23 mouse cellular contexts compared by ENCODE assay signal in genomic region chr15:35240416-35241212, GRCm38 (mm10).
DNase-seq lines count a peak whose midpoint lies in the region; ATAC-seq and TF ChIP-seq lines count a peak whose summit lies in the region.
"Had no signal": no experiment of that assay in that cellular context is flagged by ENCODE, and none has a peak within 500 bp of the region (broad histone marks: within the 10 kb centered on the region; RNA-seq: fewer than 3 reads in every experiment).

No protein-coding gene starts in this region.

- TF ChIP-seq EP300 in liver, embryonic 14.5 days (IDR thresholded peaks at IDR 0.05; ENCODE audit: low read depth) = no peak

- no peak for ATAC-seq in liver, embryonic 11.5 days (replicated peaks; ENCODE audit: low FRiP score)
- ATAC-seq in midbrain, embryonic 14.5 days (ENCODE audit: low FRiP score, low TSS enrichment) = peak; percentile 21; the same call in 1 of the 2 replicates
- ATAC-seq in midbrain, postnatal 0 days (ENCODE audit: low FRiP score) = no peak
- ATAC-seq in liver, embryonic 14.5 days (ENCODE audit: insufficient read depth) = peak; percentile 21; the same call in 1 of the 2 replicates
- ATAC-seq: CD4-positive, CD25-positive, alpha-beta regulatory T cell, adult 4 months; forebrain, embryonic 14.5 days; forebrain, postnatal 0 days; hindbrain, embryonic 16.5 days had no signal

- no peak for TF ChIP-seq CTCF in midbrain, postnatal 0 days (IDR thresholded peaks at IDR 0.05)
- no peak for TF ChIP-seq CTCF in liver, embryonic 14.5 days (IDR thresholded peaks at IDR 0.05; ENCODE audit: low read depth)

- DNase-seq in liver = peak; percentile 36
- DNase-seq in liver, embryonic 11.5 days (ENCODE audit: low spot score) = no peak
- DNase-seq in midbrain, embryonic 14.5 days = no peak
- no peak for DNase-seq in midbrain, postnatal 0 days (ENCODE audit: low spot score)
- no peak for DNase-seq in liver, embryonic 14.5 days (ENCODE audit: low read depth in 3 of 3, low spot score in 3 of 3)
- no peak for DNase-seq in natural killer cell, adult 2 months (ENCODE audit: low spot score in 2 of 2)
- DNase-seq: adrenal gland, adult 2 months; adrenal gland, postnatal 14 days; cerebellum, adult 11 months; cerebellum, adult 2 months; cerebellum, adult 9-11 months; cerebellum, postnatal 25 days; forebrain, postnatal 0 days; gastrocnemius, adult 2 months; gastrocnemius, postnatal 14 days; heart, adult 11 months had no signal

- 87% methylated on average over 5 of the region's 5 CpGs for WGBS in liver, embryonic 11.5 days
- 88% methylated on average over 5 of the region's 5 CpGs for WGBS in midbrain, embryonic 14.5 days
- 90% methylated on average over 5 of the region's 5 CpGs for WGBS in midbrain, postnatal 0 days
- 67% methylated on average over 5 of the region's 5 CpGs for WGBS in liver, embryonic 14.5 days (ENCODE audit: insufficient replicate concordance)

- H3K9ac ChIP-seq in liver, embryonic 11.5 days (ENCODE audit: low read depth, low read length) = no peak overlapping the region
- no peak overlapping the region for H3K9ac ChIP-seq in midbrain, embryonic 14.5 days (replicated peaks; ENCODE audit: low read length)
- H3K9ac ChIP-seq in midbrain, postnatal 0 days (replicated peaks; ENCODE audit: low read length, poor library complexity, severe bottlenecking) = no peak overlapping the region
- H3K9ac ChIP-seq in liver, embryonic 14.5 days (replicated peaks) = no peak overlapping the region
- H3K9ac ChIP-seq: embryonic facial prominence, embryonic 12.5 days; embryonic facial prominence, embryonic 15.5 days; forebrain, postnatal 0 days; hindbrain, embryonic 13.5 days had no signal

- H3K27me3 ChIP-seq in liver, embryonic 11.5 days (replicated peaks; ENCODE audit: control insufficient read depth, insufficient read depth, low read length) = no peaks in the 10 kb centered on the region
- H3K27me3 ChIP-seq in midbrain, embryonic 14.5 days (ENCODE audit: control insufficient read depth, insufficient read depth, low read length) = no peaks in the 10 kb centered on the region
- no peaks in the 10 kb centered on the region for H3K27me3 ChIP-seq in midbrain, postnatal 0 days (ENCODE audit: insufficient read depth, low read length)
- no peaks in the 10 kb centered on the region for H3K27me3 ChIP-seq in liver, embryonic 14.5 days (ENCODE audit: control insufficient read depth, insufficient read depth, low read length)
- H3K27me3 ChIP-seq: embryonic facial prominence, embryonic 12.5 days; embryonic facial prominence, embryonic 15.5 days; hindbrain, embryonic 13.5 days had no signal

- no peak overlapping the region for H3K27ac ChIP-seq in liver, embryonic 11.5 days (ENCODE audit: low read depth, low read length)
- H3K27ac ChIP-seq in midbrain, embryonic 14.5 days (replicated peaks; ENCODE audit: low read depth, low read length) = no peak overlapping the region
- no peak overlapping the region for H3K27ac ChIP-seq in midbrain, postnatal 0 days (ENCODE audit: low read depth, low read length)
- H3K27ac ChIP-seq in liver, embryonic 14.5 days = no peak overlapping the region
- H3K27ac ChIP-seq: embryonic facial prominence, embryonic 12.5 days; embryonic facial prominence, embryonic 15.5 days; gastrocnemius, adult 2 months; hindbrain, embryonic 10.5 days; hindbrain, embryonic 13.5 days had no signal

- H3K4me1 ChIP-seq in liver, embryonic 11.5 days (replicated peaks; ENCODE audit: control insufficient read depth, insufficient read depth, low read length) = no peaks in the 10 kb centered on the region
- H3K4me1 ChIP-seq in midbrain, embryonic 14.5 days (ENCODE audit: control insufficient read depth, insufficient read depth, low read length) = no peaks in the 10 kb centered on the region
- no peaks in the 10 kb centered on the region for H3K4me1 ChIP-seq in midbrain, postnatal 0 days (ENCODE audit: insufficient read depth, low read length)
- H3K4me1 ChIP-seq in liver, embryonic 14.5 days (replicated peaks; ENCODE audit: control insufficient read depth in 2 of 2, insufficient read depth in 2 of 2, low read length in 1 of 2) = no peaks in the 10 kb centered on the region
- H3K4me1 ChIP-seq: embryonic facial prominence, embryonic 12.5 days; embryonic facial prominence, embryonic 15.5 days; hindbrain, embryonic 10.5 days; hindbrain, embryonic 13.5 days had no signal

- H3K9me3 ChIP-seq in liver, embryonic 11.5 days (ENCODE audit: control insufficient read depth, low read length) = no peaks in the 10 kb centered on the region
- H3K9me3 ChIP-seq in midbrain, embryonic 14.5 days (ENCODE audit: control insufficient read depth, low read length) = no peaks in the 10 kb centered on the region
- no peaks in the 10 kb centered on the region for H3K9me3 ChIP-seq in midbrain, postnatal 0 days (ENCODE audit: low read length)
- no peaks in the 10 kb centered on the region for H3K9me3 ChIP-seq in liver, embryonic 14.5 days (ENCODE audit: control insufficient read depth, low read length)
- H3K9me3 ChIP-seq: embryonic facial prominence, embryonic 12.5 days; embryonic facial prominence, embryonic 15.5 days; hindbrain, embryonic 10.5 days; hindbrain, embryonic 13.5 days had no signal

- H3K4me3 ChIP-seq in liver, embryonic 11.5 days (ENCODE audit: low read depth, low read length) = no peak overlapping the region
- no peak overlapping the region for H3K4me3 ChIP-seq in midbrain, embryonic 14.5 days (replicated peaks; ENCODE audit: low read depth, low read length)
- no peak overlapping the region for H3K4me3 ChIP-seq in midbrain, postnatal 0 days (ENCODE audit: low read depth, low read length)
- H3K4me3 ChIP-seq in liver, embryonic 14.5 days (ENCODE audit: insufficient read depth in 1 of 2, low read depth in 2 of 2, low read length in 2 of 2) = no peak overlapping the region
- H3K4me3 ChIP-seq: embryonic facial prominence, embryonic 12.5 days; embryonic facial prominence, embryonic 15.5 days; gastrocnemius, adult 2 months; hindbrain, embryonic 10.5 days; hindbrain, embryonic 13.5 days had no signal

- H3K36me3 ChIP-seq in liver, embryonic 11.5 days (ENCODE audit: control insufficient read depth, insufficient read depth, low read length) = no peaks in the 10 kb centered on the region
- no peaks in the 10 kb centered on the region for H3K36me3 ChIP-seq in midbrain, embryonic 14.5 days (ENCODE audit: control insufficient read depth, insufficient read depth, low read length)
- no peaks in the 10 kb centered on the region for H3K36me3 ChIP-seq in midbrain, postnatal 0 days (ENCODE audit: insufficient read depth, low read length)
- no peaks in the 10 kb centered on the region for H3K36me3 ChIP-seq in liver, embryonic 14.5 days (replicated peaks; ENCODE audit: control insufficient read depth, insufficient read depth, low read depth)
- H3K36me3 ChIP-seq: embryonic facial prominence, embryonic 12.5 days; embryonic facial prominence, embryonic 15.5 days; hindbrain, embryonic 10.5 days; hindbrain, embryonic 13.5 days had no signal

- H3K4me2 ChIP-seq in liver, embryonic 11.5 days = no peak overlapping the region
- H3K4me2 ChIP-seq in midbrain, embryonic 14.5 days (ENCODE audit: low read length) = no peak overlapping the region
- H3K4me2 ChIP-seq in midbrain, postnatal 0 days (ENCODE audit: low read depth, low read length, poor library complexity, severe bottlenecking) = no peak overlapping the region
- no peak overlapping the region for H3K4me2 ChIP-seq in liver, embryonic 14.5 days (ENCODE audit: low read depth)
- H3K4me2 ChIP-seq: embryonic facial prominence, embryonic 12.5 days; embryonic facial prominence, embryonic 15.5 days; hindbrain, embryonic 13.5 days had no signal

Comparison
In these comparisons a context has a peak if more than half of its experiments do, and no peak if none do; other contexts are left out.
1. ATAC-seq: peak in midbrain, embryonic 14.5 days (single experiment) and liver, embryonic 14.5 days (single experiment); none in liver, embryonic 11.5 days (single experiment) and midbrain, postnatal 0 days (single experiment).